Mouse (Mus musculus) adrenal gland (tissue): ENCODE measurements around the gene 1700042G07Rik.

ENCODE experiments used
- intact Hi-C: fragments of 180-260 bp; cut with DNase I; formaldehyde crosslinking; loops from one replicate; pipeline ENCODE4 v1.15.1; 2025

Gene 1700042G07Rik

GRCm38 (mm10) chr4:116160769-116161168, 12.4 kb upstream of the 1700042G07Rik start:
- intact Hi-C loops = loop anchor here (10.0 kb wide), 1 partner anchor 284 kb away; no protein-coding TSS in a partner anchor

- intact Hi-C loops = loop anchor here (10.0 kb wide), 1 partner anchor 283 kb away; no protein-coding TSS in a partner anchor
Measured at GRCm38 (mm10) chr4:116162142-116162541, 11.0 kb upstream of the 1700042G07Rik start.

DNA sequence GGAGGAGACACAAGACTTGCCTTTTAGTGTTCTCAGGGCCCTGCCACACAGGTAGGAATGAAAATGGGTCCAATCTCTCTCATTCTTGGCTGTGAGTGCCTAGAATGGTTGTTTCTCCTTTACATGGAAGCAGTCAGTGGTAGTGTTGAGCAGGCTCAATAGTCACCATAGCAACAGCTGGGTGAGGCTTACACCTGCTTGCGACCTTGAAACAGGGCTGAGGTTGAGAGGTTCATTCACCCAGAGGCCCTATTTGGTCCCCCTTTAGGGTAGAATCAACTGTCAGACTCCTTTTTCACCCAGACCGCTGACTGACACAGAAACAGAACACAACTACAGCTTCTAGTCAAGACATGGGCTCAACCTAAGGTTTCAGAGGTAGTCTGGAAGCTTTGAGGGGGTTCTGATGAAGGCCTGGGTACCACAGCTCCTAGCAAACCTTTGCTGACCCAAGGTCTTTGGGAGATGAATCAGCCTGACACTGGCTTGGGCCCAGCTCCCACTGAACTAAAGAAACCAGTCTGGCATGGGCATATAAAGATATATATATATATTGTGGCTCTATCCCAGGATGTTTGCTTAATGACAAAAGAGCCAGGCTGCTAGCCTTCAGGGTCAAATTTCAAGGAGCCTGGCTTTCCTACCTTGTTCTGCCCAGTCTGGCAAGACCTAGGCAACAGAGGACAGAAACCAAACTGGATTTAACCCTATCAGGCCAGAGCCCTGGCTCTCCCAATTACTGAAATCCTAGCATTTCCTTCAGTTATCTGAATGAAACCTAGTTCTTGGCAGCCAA, 8.2 kb upstream of the 1700042G07Rik start:
- intact Hi-C loops = loop anchor here (5.0 to 10.0 kb wide), 2 partner anchors 117 to 280 kb away; no protein-coding TSS in a partner anchor

- intact Hi-C loops = loop anchor here (5.0 to 10.0 kb wide), 2 partner anchors 116 to 279 kb away; no protein-coding TSS in a partner anchor
Measured at GRCm38 (mm10) chr4:116165708-116166407, 7.3 kb upstream of the 1700042G07Rik start.

DNA sequence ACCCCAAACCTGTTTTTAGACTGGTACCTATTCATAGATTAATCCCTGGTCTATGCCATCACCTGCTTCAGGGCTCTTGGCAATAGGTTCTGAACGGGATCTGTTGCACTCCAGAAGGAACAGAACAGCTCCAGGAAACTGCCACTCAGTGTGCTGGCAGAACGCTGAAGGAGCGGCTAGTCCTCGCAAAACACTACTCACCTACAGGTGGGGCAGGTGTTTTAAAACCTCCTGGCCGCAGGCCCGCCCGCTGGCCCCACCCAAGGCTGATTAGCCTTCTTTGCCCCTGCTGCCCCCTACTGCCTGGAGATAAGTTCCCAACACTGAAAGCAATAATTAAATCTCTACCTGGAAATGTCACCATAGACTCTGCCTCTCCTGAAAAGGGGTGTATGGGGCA, 5.8 kb upstream of the 1700042G07Rik start, which contains the start of gene Tspan1:
TSS of gene Tspan1 (minus strand) at position 198 of the 400 bp plus-strand sequence.
- intact Hi-C loops = loop anchor here (5.0 to 10.0 kb wide), 2 partner anchors 115 to 277 kb away; no protein-coding TSS in a partner anchor

- intact Hi-C loops = loop anchor here (5.0 to 10.0 kb wide), 2 partner anchors 114 to 276 kb away; no protein-coding TSS in a partner anchor
Measured at GRCm38 (mm10) chr4:116168617-116169352, 4.4 kb upstream of the 1700042G07Rik start.

DNA sequence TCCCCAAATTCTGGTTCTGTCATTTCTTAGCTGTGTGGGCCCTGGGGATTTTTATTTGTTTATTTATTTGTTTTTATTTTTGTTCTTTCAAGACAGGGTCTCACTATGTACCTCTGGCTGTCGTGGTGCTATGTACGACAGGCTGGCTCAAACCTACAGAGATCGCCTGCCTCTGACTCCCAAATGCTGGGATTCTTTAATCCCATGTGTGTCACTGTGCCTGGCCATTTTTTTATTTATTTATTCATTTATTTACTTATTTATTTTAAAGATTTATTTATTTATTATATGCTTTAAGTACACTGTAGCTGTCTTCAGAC, 3.9 kb upstream of the 1700042G07Rik start:
- intact Hi-C loops = loop anchor here (5.0 to 10.0 kb wide), 2 partner anchors 113 to 275 kb away; no protein-coding TSS in a partner anchor

DNA sequence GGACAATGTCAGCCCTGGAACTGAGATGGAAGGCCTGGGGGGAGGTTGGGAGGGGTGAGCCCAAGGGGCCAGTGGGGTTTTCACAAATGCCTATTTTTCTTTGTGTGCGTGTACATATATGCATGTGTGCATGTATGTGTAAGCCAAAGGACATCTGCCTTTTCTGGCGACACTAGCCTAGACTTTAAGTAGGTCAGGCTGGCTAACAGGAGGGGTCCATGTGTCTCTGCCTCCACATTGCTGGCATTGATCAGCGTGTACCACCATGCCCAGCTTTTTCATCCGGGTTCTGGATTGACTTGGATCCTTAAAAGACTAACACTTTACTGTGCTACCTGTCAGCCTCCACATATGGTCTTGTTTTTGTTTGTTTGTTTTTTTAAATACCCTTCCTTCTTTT, 580 bp downstream of the 1700042G07Rik start:
- intact Hi-C loops = loop anchor here (5.0 kb wide), 1 partner anchor 49 kb away; the partner anchor contains the start of gene Pik3r3

GRCm38 (mm10) chr4:116174466-116175116, 1.4 kb downstream of the 1700042G07Rik start:
- intact Hi-C loops = loop anchor here (5.0 kb wide), 1 partner anchor 48 kb away; the partner anchor contains the start of gene Pik3r3

GRCm38 (mm10) chr4:116175136-116175535, 2.0 kb downstream of the 1700042G07Rik start:
- intact Hi-C loops = no loop called here

DNA sequence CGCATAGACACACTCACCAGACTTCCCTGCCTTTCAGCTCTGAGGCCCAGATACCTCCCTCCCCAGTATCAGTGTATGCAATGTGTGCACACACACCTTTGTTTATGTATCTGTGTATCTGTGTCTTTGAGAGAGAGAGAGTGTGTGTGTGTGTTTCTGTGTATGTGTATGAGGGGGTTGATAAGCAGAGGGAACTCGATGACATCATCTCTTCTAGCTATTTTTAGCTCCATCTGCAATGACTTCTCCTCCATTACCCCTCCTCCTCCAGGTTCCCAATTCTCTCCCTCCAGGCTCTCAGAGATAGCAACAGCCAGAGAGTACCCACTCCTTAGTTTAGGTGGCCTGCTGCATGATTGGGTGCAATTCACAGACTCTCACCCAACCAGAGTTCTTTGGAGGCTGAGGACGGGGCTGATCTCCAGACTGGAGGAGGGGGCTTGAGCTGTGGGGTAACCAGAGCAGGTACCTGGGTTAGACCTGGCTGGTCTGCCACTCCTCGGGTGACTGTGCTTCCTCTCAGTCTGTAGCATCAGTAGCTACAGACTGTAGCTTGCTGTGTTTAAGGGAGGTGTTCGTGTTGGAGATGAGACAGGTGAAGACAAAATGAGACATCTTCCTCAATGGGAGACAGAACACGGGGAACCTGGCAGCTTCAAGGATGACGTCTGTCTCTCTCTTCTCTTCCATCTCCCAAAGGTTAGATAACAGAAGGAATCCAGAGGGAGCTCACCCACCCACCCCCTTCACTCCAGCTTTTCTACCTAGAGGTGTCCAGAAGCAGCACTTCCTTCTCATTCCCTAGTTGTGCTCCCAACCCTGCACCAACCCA, 2.8 kb downstream of the 1700042G07Rik start:
- intact Hi-C loops = no loop called here

GRCm38 (mm10) chr4:116176543-116176988, 3.4 kb downstream of the 1700042G07Rik start:
- intact Hi-C loops = no loop called here

DNA sequence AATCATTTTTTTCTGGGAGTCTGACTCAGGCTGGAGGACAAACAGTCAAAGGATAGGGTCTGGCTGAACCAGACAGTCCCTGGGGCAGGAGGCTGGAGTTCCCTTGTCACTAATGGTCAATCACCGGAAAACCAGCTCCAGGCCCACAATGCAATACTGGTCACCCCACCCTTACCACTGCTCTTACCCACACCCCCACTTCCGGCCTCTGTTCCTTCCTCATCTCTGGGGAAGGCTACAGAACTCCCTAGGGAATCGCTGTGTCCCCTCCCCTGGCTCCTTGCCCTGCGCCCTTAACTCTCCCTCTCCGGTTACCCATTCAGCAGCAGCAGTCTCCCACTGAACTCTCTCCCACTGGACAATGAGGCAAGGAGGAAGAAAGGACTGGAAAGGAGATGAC, 4.0 kb downstream of the 1700042G07Rik start:
- intact Hi-C loops = no loop called here

- intact Hi-C loops = no loop called here
Measured at GRCm38 (mm10) chr4:116182079-116182478, 8.9 kb downstream of the 1700042G07Rik start.

DNA sequence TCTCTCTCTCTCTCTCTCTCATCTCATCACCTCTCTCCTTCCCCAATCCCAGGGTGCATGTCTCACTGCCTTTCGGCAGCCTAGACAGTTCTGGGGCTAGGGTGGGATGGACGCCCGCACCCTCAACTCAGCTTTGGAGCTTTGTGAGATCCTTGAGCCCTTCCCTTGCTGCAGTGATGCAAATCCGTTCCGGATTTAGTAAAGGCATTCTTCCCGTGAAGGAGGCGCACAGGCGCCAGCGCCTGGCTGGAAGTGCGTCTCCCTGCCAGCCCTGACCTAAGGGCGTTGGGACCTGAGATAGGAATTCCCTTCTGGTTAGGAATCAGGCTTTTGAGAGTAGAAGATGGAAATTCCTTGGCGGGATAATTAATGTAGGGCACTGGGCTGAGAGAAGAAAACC, 9.6 kb downstream of the 1700042G07Rik start:
- intact Hi-C loops = no loop called here

- intact Hi-C loops = no loop called here
Measured at GRCm38 (mm10) chr4:116185083-116185482, 11.9 kb downstream of the 1700042G07Rik start.

- intact Hi-C loops = no loop called here
Measured at GRCm38 (mm10) chr4:116192286-116192835, 19.2 kb downstream of the 1700042G07Rik start.

GRCm38 (mm10) chr4:116193583-116194383, 20.6 kb downstream of the 1700042G07Rik start:
- intact Hi-C loops = no loop called here
